Mouse (Mus musculus) liver, embryonic 14.5 days (tissue): ENCODE data around the gene Gsc2. TPM values are rescaled to one million over a fixed set of nuclear protein-coding genes. Genes with fewer than 3 reads are reported as not detected.

Source experiments
- ATAC-seq: fragments of 200-750 bp; cut with Nextera tagmentation; 2 replicates; pipeline ENCODE4 v1.8.0; 2017; ENCODE audit warnings: moderate number of reproducible peaks, mild to moderate bottlenecking, moderate library complexity; ENCODE audit not compliant: insufficient read depth
- DNase-seq, 3 experiments: peaks; one replicate each; pipeline ENCODE4 v3.0.0-alpha.2; 2012 to 2013; ENCODE audit warnings: low read depth in 3 of 3, low spot score in 3 of 3
- H3K27ac ChIP-seq: fragments of 300-500 bp; sonication (generic); 2 replicates; pipeline ENCODE4 v1.5.1; 2014; ENCODE audit warnings: moderate library complexity, mild to moderate bottlenecking, control low read depth, inconsistent platforms
- H3K27me3 ChIP-seq: fragments of 300-500 bp; sonication (generic); 2 replicates; pipeline ENCODE4 v1.6.1; 2014; ENCODE audit warnings: mild to moderate bottlenecking, low read length, moderate library complexity; ENCODE audit not compliant: control insufficient read depth, insufficient read depth
- H3K36me3 ChIP-seq: fragments of 300-500 bp; sonication (generic); replicated peaks from 2 replicates; pipeline ENCODE4 v1.6.1; 2014; ENCODE audit warnings: low read depth; ENCODE audit not compliant: control insufficient read depth, insufficient read depth
- H3K4me1 ChIP-seq, 2 experiments: fragments of 200-500 bp in 1 of 2; fragments of 300-500 bp in 1 of 2; sonication (generic) in 1 of 2; replicated peaks; 2 replicates each; pipeline ENCODE4 v1.6.1; 2012 to 2014; ENCODE audit warnings: antibody characterized with exemption in 1 of 2, inconsistent platforms in 1 of 2, low read length in 1 of 2; ENCODE audit not compliant: control insufficient read depth in 2 of 2, insufficient read depth in 2 of 2
- H3K4me2 ChIP-seq: fragments of 300-500 bp; sonication (generic); 2 replicates; pipeline ENCODE4 v1.6.1; 2014; ENCODE audit warnings: low read depth, mild to moderate bottlenecking, control low read depth, moderate library complexity
- H3K4me3 ChIP-seq, 2 experiments: fragments of 200-500 bp in 1 of 2; fragments of 300-500 bp in 1 of 2; sonication (generic) in 1 of 2; 2 replicates each; pipeline ENCODE4 v1.5.1; 2012 to 2014; ENCODE audit warnings: low read depth in 2 of 2, low read length in 2 of 2, mild to moderate bottlenecking in 2 of 2, control low read depth in 1 of 2, inconsistent platforms in 1 of 2, moderate library complexity in 1 of 2; ENCODE audit not compliant: insufficient read depth in 1 of 2
- H3K9ac ChIP-seq: fragments of 300-500 bp; sonication (generic); replicated peaks from 2 replicates; pipeline ENCODE4 v1.6.1; 2014; ENCODE audit warnings: mild to moderate bottlenecking, control low read depth, moderate library complexity
- H3K9me3 ChIP-seq: fragments of 300-500 bp; sonication (generic); 2 replicates; pipeline ENCODE4 v1.6.1; 2016; ENCODE audit warnings: low read length, mixed read lengths; ENCODE audit not compliant: control insufficient read depth
- CTCF ChIP-seq: IDR thresholded peaks from 2 replicates; pipeline ENCODE4 v1.5.1; 2016; ENCODE audit warnings: antibody characterized with exemption, low read depth, control low read depth
- EP300 ChIP-seq: IDR thresholded peaks from 2 replicates; pipeline ENCODE4 v1.6.1; 2016; ENCODE audit warnings: antibody characterized with exemption, low read depth
- WGBS: fragments of 180-500 bp; shearing (Covaris S2); extraction: QIAGEN DNeasy Blood & Tissue Kit; methylation state at CpG from one replicate; pipeline ENCODE4 v1.1.7; 2014; ENCODE audit not compliant: insufficient replicate concordance; 5-methylcytosine and 5-hydroxymethylcytosine counted together
- polyA plus RNA-seq, 2 experiments: library from polyadenylated mRNA; depleted of rRNA in 1 of 2; stranded (reverse) in 1 of 2; unstranded in 1 of 2; fragments of >200 nt; fragmentation: Nextera tagmentation in 1 of 2; extraction: Ambion mirVana in 1 of 2; gene quantifications; 2 replicates each; pipeline versions ENCODE4 v1.2.1 to v1.2.3; 2012 to 2014

Gsc2 gene
- polyA plus RNA-seq, 2 experiments = not detected

GRCm38 (mm10) chr16:17896091-17896490 lies 18.8 kb downstream of the Gsc2 start:
- ATAC-seq = no peak
- Histone ChIP-seq H3K4me3 (no peak overlapping the region), H3K9me3 (no peaks in the 10 kb centered on the region), H3K27me3 (no peaks in the 10 kb centered on the region), H3K4me1 (peaks cover 0 to 6% of the 10 kb centered on the region in 2 experiments; a peak in 2 of 4 replicates), H3K36me3 (no peaks in the 10 kb centered on the region), H3K9ac (no peak overlapping the region), H3K27ac (no peak overlapping the region), H3K4me2 (no peak overlapping the region)
- TF ChIP-seq EP300 = no peak
- TF ChIP-seq CTCF = no peak
- no peak for DNase-seq

DNA sequence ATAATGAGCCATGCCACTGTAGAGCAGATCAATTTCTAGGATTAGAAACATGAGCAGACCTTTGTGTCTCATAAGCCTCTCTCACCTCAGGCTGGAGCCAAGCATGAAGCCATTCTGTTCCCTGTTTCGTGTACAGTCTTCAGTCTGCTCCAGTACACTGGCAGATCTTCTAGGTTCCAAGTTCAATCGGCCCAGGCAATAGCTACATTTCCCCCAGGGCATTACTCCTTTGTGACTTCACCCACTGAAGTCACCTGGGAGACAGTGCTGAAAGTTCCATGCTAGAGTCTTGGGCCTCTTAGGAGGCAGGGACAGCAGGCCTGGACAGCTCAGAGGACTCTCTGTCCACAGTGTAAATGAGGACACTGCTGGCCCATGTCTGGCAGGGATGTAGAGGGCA lies 20.9 kb downstream of the Gsc2 start, which contains the start of gene Tssk1:
TSS of gene Tssk1 (plus strand) at position 301 of the 400 bp plus-strand sequence.
- Histone ChIP-seq H3K27ac (no peak within 1 kb of the TSS), H3K9me3 (no peaks in the 10 kb centered on the region), H3K9ac (no peak within 1 kb of the TSS), H3K27me3 (no peaks in the 10 kb centered on the region), H3K4me3 (no peak within 1 kb of the TSS), H3K4me2 (no peak within 1 kb of the TSS), H3K36me3 (no peaks in the 10 kb centered on the region), H3K4me1 (peaks cover 7 to 18% of the 10 kb centered on the region in 2 experiments)
- 65% methylated on average over 2 of the region's 2 CpGs for WGBS
- no peak for TF ChIP-seq EP300
- no peak for TF ChIP-seq CTCF
- ATAC-seq = no peak
- DNase-seq = no peak

DNA sequence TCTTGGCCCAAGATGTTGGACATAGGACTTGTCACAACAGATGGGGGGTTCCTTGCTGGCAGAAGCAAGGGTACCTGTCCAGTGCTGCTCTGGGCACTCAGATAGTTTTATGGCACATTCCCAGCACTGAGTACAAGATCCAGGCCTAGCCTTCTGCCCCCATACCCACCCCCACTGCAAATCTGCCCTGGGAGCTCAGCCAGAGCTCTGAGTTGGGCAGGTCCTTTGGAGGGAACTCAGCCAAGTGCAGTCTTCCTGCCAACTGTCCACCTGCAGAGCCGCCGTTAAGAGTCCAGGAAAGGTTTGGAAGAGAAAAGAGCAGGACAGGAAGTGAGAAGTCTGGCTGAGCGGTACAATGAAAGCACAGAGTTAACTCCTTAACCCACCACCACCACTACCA lies 22.3 kb downstream of the Gsc2 start:
- Histone ChIP-seq H3K36me3 (no peaks in the 10 kb centered on the region), H3K9me3 (no peaks in the 10 kb centered on the region), H3K27me3 (no peaks in the 10 kb centered on the region), H3K27ac (no peak overlapping the region), H3K4me3 (no peak overlapping the region), H3K4me1 (peaks cover 7 to 18% of the 10 kb centered on the region in 2 experiments), H3K4me2 (no peak overlapping the region), H3K9ac (no peak overlapping the region)
- ATAC-seq = no peak
- TF ChIP-seq CTCF (no peak), EP300 (no peak)
- no peak for DNase-seq
- WGBS = 48% methylated on average over 3 of the region's 3 CpGs

DNA sequence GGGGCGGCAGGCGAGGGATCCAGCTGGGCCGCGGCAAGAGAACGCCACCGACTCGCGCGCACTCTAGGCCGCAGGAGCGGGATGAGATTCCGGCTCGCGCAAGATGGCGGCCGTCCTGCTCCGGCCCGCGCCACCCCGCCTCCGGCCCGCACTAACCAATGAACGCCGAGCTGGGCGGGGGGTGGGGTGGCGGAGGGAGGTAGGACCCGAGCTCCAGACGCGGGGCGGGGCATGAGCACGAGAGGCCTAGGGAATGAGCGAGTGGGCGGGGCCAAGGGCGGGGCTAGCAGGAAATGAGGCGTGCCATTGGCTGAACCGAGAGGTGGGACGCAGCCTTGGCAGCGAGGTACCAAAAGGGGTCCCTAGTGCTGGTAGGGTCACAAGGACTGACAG lies 23.3 kb downstream of the Gsc2 start, which contains the start of gene Gm20518:
TSS of gene Gm20518 (minus strand) at position 105 of the 393 bp plus-strand sequence.
- ATAC-seq (peak; percentile 96), DNase-seq (peak; percentile 95 to 96 (median 95))
- Histone ChIP-seq H3K4me3 (peak within 1 kb of the TSS; percentile 86 to 100), H3K36me3 (no peaks in the 10 kb centered on the region), H3K27me3 (no peaks in the 10 kb centered on the region), H3K4me2 (peak within 1 kb of the TSS; percentile 90), H3K4me1 (peaks cover 7 to 18% of the 10 kb centered on the region in 2 experiments), H3K27ac (peak within 1 kb of the TSS; percentile 81), H3K9me3 (no peaks in the 10 kb centered on the region), H3K9ac (peak within 1 kb of the TSS; percentile 97)
- WGBS = under 1% methylated on average over 38 of the region's 38 CpGs
- TF ChIP-seq EP300 (no peak), CTCF (no peak)

DNA sequence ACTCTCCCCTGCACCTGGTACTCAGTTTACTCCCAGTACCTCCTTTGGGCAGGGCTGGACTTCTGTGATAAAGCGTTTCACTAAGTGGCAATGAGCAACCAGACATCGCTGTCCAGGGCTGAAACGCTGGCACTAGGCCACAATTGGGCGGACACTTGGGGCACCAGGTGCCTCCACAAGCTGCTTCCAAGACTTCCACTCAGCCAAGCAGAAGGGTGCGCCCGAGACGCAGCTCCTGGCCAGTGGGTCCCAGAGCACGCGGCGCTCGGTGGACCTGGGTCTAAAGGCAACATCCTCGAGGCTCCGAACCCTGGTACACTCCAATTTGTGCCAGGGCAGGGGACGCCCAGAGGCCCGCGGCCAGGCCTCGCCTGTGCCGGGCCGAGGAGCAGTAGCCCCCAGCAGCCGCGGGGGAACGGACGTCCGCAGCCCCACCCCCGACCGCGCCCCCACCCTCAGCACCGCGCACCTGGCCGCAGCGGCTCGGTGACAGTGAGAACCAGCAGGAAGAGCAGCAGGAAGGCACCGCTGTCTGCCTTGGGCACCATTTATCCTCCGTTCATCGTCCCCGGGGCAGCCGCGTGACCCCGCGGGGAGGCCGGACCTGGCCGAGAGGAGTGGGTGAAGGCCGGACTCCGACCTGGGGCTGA lies 23.8 kb downstream of the Gsc2 start:
- ATAC-seq (peak; percentile 63), DNase-seq (peak; percentile 46 to 53 (median 52))
- no peaks in the 10 kb centered on the region for H3K36me3 ChIP-seq
- no peak for TF ChIP-seq EP300
- peak overlapping the region; percentile 97 for H3K9ac ChIP-seq
- peak overlapping the region; percentile 90 for H3K4me2 ChIP-seq
- no peaks in the 10 kb centered on the region for H3K27me3 ChIP-seq
- H3K27ac ChIP-seq = peak overlapping the region; percentile 81
- peaks cover 7 to 19% of the 10 kb centered on the region in 2 experiments for H3K4me1 ChIP-seq
- H3K4me3 ChIP-seq = peak overlapping the region; percentile 86 to 100
- under 1% methylated on average over 44 of the region's 44 CpGs for WGBS
- no peaks in the 10 kb centered on the region for H3K9me3 ChIP-seq
